Mouse (Mus musculus) liver, embryonic 14.5 days (tissue): Measurements from ENCODE around the gene Rdm1.

ENCODE experiments used
- CTCF ChIP-seq: IDR thresholded peaks from 2 replicates; pipeline ENCODE4 v1.5.1; 2016; ENCODE audit warnings: antibody characterized with exemption, low read depth, control low read depth
- EP300 ChIP-seq: IDR thresholded peaks from 2 replicates; pipeline ENCODE4 v1.6.1; 2016; ENCODE audit warnings: antibody characterized with exemption, low read depth

GRCm38 (mm10) chr11:101599156-101599555, 27.8 kb upstream of the Rdm1 start, which contains the start of gene Gm11634:
- TF ChIP-seq CTCF, result no peak
- TF ChIP-seq EP300, result no peak
